Mouse (Mus musculus) heart, postnatal 0 days (tissue): Measurements from ENCODE around the gene Twnk. TPM values are rescaled to one million over a fixed set of nuclear protein-coding genes. Genes with fewer than 3 reads are reported as not detected.

Source experiments
- ATAC-seq: fragments of 200-750 bp; cut with Nextera tagmentation; 2 replicates; pipeline ENCODE4 v1.8.0; 2017; ENCODE audit warnings: low read depth, moderate number of reproducible peaks, moderate library complexity; ENCODE audit not compliant: insufficient read depth
- DNase-seq: peaks from one replicate; pipeline ENCODE4 v3.0.0-alpha.2; 2016; ENCODE audit warnings: low spot score
- H3K27ac ChIP-seq: fragments of 300-500 bp; sonication (generic); 2 replicates; pipeline ENCODE4 v1.5.1; 2014; ENCODE audit warnings: low read depth, mild to moderate bottlenecking
- H3K27me3 ChIP-seq: fragments of 300-500 bp; sonication (generic); 2 replicates; pipeline ENCODE4 v1.6.1; 2014; ENCODE audit warnings: low read length, mixed read lengths; ENCODE audit not compliant: control insufficient read depth, insufficient read depth
- H3K36me3 ChIP-seq: fragments of 300-500 bp; sonication (generic); replicated peaks from 2 replicates; pipeline ENCODE4 v1.6.1; 2014; ENCODE audit warnings: low read length, mixed read lengths; ENCODE audit not compliant: control insufficient read depth, insufficient read depth
- H3K4me1 ChIP-seq: fragments of 300-500 bp; sonication (generic); 2 replicates; pipeline ENCODE4 v1.6.1; 2014; ENCODE audit warnings: antibody characterized with exemption; ENCODE audit not compliant: control insufficient read depth, insufficient read depth
- H3K4me2 ChIP-seq: fragments of 300-500 bp; sonication (generic); 2 replicates; pipeline ENCODE4 v1.6.1; 2014; ENCODE audit warnings: low read depth, mild to moderate bottlenecking, low read length, moderate library complexity
- H3K4me3 ChIP-seq: fragments of 300-500 bp; sonication (generic); 2 replicates; pipeline ENCODE4 v1.5.1; 2014; ENCODE audit warnings: low read depth, low read length
- H3K9ac ChIP-seq: fragments of 300-500 bp; sonication (generic); replicated peaks from 2 replicates; pipeline ENCODE4 v1.6.1; 2014; ENCODE audit warnings: low read depth, low read length, mixed read lengths
- H3K9me3 ChIP-seq: fragments of 300-500 bp; sonication (generic); replicated peaks from 2 replicates; pipeline ENCODE4 v1.6.1; 2016; ENCODE audit warnings: low read length; ENCODE audit not compliant: control insufficient read depth
- CTCF ChIP-seq: IDR thresholded peaks from 2 replicates; pipeline ENCODE4 v1.5.1; 2016; ENCODE audit warnings: antibody characterized with exemption, control low read depth, low read depth
- EP300 ChIP-seq: IDR thresholded peaks from 2 replicates; pipeline ENCODE4 v1.6.1; 2016; ENCODE audit warnings: antibody characterized with exemption, low read depth
- WGBS: fragments of 180-500 bp; shearing (Covaris S2); extraction: QIAGEN DNeasy Blood & Tissue Kit; methylation state at CpG from one replicate; pipeline ENCODE4 v1.1.7; 2014; 5-methylcytosine and 5-hydroxymethylcytosine counted together
- polyA plus RNA-seq: library from polyadenylated mRNA; unstranded; fragments of >200 nt; fragmentation: Nextera tagmentation; extraction: Ambion mirVana; gene quantifications from 2 replicates; pipeline ENCODE4 v1.2.1, GENCODE M21; 2015
- total RNA-seq: library from RNA; depleted of rRNA; stranded (reverse); fragments of >200 nt; gene quantifications from 2 replicates; pipeline ENCODE4 v1.2.3, GENCODE M21; 2014; ENCODE audit warnings: low replicate concordance; rRNA removed

Twnk gene
- total RNA-seq (12.9 and 13.0 TPM in 2 replicates), polyA plus RNA-seq (14.0 and 14.9 TPM in 2 replicates)

- peak within 1 kb of the TSS; percentile 86 for H3K27ac ChIP-seq
- peak within 1 kb of the TSS; percentile 94 for H3K4me2 ChIP-seq
- no peak for ATAC-seq
- WGBS: 9% methylated on average over 16 of the region's 16 CpGs
- H3K27me3 ChIP-seq: no peaks in the 10 kb centered on the region
- no peaks in the 10 kb centered on the region for H3K9me3 ChIP-seq
- no peak for TF ChIP-seq EP300
- TF ChIP-seq CTCF: no peak
- H3K9ac ChIP-seq: peak within 1 kb of the TSS; percentile 75
- H3K4me1 ChIP-seq: peaks cover 20% of the 10 kb centered on the region
- peaks cover 24% of the 10 kb centered on the region for H3K36me3 ChIP-seq
- peak within 1 kb of the TSS; percentile 90 for H3K4me3 ChIP-seq
- no peak for DNase-seq
Observed at GRCm38 (mm10) chr19:45005444-45005843, at the start of gene Twnk. Twnk (plus strand) TSS chr19:45005663.

- WGBS: 96% methylated on average over 2 of the region's 2 CpGs
- peaks cover 88% of the 10 kb centered on the region for H3K36me3 ChIP-seq
- no peak overlapping the region for H3K27ac ChIP-seq
- H3K4me1 ChIP-seq: no peaks in the 10 kb centered on the region
- DNase-seq (no peak), ATAC-seq (no peak)
- H3K4me3 ChIP-seq: no peak overlapping the region
- no peaks in the 10 kb centered on the region for H3K9me3 ChIP-seq
- H3K4me2 ChIP-seq: no peak overlapping the region
- TF ChIP-seq CTCF (no peak), EP300 (no peak)
- no peaks in the 10 kb centered on the region for H3K27me3 ChIP-seq
- H3K9ac ChIP-seq: no peak overlapping the region
Observed at GRCm38 (mm10) chr19:44959633-44960032, 45.8 kb upstream of the Twnk start.

GRCm38 (mm10) chr19:44965978-44966377 is 39.5 kb upstream of the Twnk start:
- no peaks in the 10 kb centered on the region for H3K9me3 ChIP-seq
- WGBS: 93% methylated on average over 1 of the region's 1 CpGs

GRCm38 (mm10) chr19:44968329-44968728 is 37.1 kb upstream of the Twnk start:
- Histone ChIP-seq H3K27me3 (no peaks in the 10 kb centered on the region), H3K4me2 (no peak overlapping the region), H3K9ac (no peak overlapping the region), H3K9me3 (no peaks in the 10 kb centered on the region), H3K4me1 (no peaks in the 10 kb centered on the region), H3K27ac (no peak overlapping the region), H3K4me3 (no peak overlapping the region), H3K36me3 (peaks cover 83% of the 10 kb centered on the region)
- TF ChIP-seq CTCF: no peak
- no peak for ATAC-seq
- DNase-seq: no peak
- WGBS: 81% methylated on average over 3 of the region's 3 CpGs

More at GRCm38 (mm10) chr19:44965978-44966377, 39.5 kb upstream of the Twnk start:
- Histone ChIP-seq H3K27ac (no peak overlapping the region), H3K9ac (no peak overlapping the region), H3K4me2 (no peak overlapping the region), H3K36me3 (peaks cover 83% of the 10 kb centered on the region), H3K27me3 (no peaks in the 10 kb centered on the region), H3K4me3 (no peak overlapping the region), H3K4me1 (no peaks in the 10 kb centered on the region)
- TF ChIP-seq EP300 (no peak), CTCF (no peak)
- DNase-seq: no peak
- no peak for ATAC-seq

- no peak for TF ChIP-seq EP300
- no peak for TF ChIP-seq CTCF
- ATAC-seq (no peak), DNase-seq (no peak)
- Histone ChIP-seq H3K4me1 (no peaks in the 10 kb centered on the region), H3K27me3 (no peaks in the 10 kb centered on the region), H3K4me3 (no peak overlapping the region), H3K27ac (no peak overlapping the region), H3K9me3 (no peaks in the 10 kb centered on the region), H3K4me2 (no peak overlapping the region), H3K9ac (no peak overlapping the region), H3K36me3 (peaks cover 98% of the 10 kb centered on the region)
- 81% methylated on average over 6 of the region's 6 CpGs for WGBS
Observed at GRCm38 (mm10) chr19:44976636-44977035, 28.8 kb upstream of the Twnk start.

- Histone ChIP-seq H3K36me3 (peaks cover 98% of the 10 kb centered on the region), H3K4me1 (no peaks in the 10 kb centered on the region), H3K27ac (no peak overlapping the region), H3K4me2 (no peak overlapping the region), H3K9me3 (no peaks in the 10 kb centered on the region), H3K27me3 (no peaks in the 10 kb centered on the region), H3K9ac (no peak overlapping the region), H3K4me3 (no peak overlapping the region)
- DNase-seq: no peak
- TF ChIP-seq EP300 (no peak), CTCF (no peak)
- 84% methylated on average over 6 of the region's 6 CpGs for WGBS
- no peak for ATAC-seq
Observed at GRCm38 (mm10) chr19:44977148-44977547, 28.3 kb upstream of the Twnk start.
